Mouse (Mus musculus) kidney, adult 2 months (tissue): ENCODE data around the gene Mecr. TPM values are rescaled to one million over a fixed set of nuclear protein-coding genes. Genes with fewer than 3 reads are reported as not detected.
A peak's percentile ranks its signal among the peaks of the same experiment; 100 is the strongest.

ENCODE experiments used
- DNase-seq: peaks from one replicate; pipeline ENCODE4 v3.0.0; 2021
- H3K27ac ChIP-seq: fragments of 200-500 bp; 2 replicates; pipeline ENCODE4 v1.5.1; 2012; ENCODE audit warnings: low read depth, low read length, control low read depth, inconsistent platforms; ENCODE audit not compliant: insufficient read depth
- H3K27me3 ChIP-seq: fragments of 200-500 bp; replicated peaks from 2 replicates; pipeline ENCODE4 v1.6.1; 2012; ENCODE audit warnings: mild to moderate bottlenecking, moderate library complexity, low read length, inconsistent platforms; ENCODE audit not compliant: control insufficient read depth, insufficient read depth
- H3K36me3 ChIP-seq: fragments of 200-500 bp; 2 replicates; pipeline ENCODE4 v1.6.1; 2012; ENCODE audit warnings: mild to moderate bottlenecking, moderate library complexity, low read length, inconsistent platforms; ENCODE audit not compliant: control insufficient read depth, insufficient read depth
- H3K4me1 ChIP-seq: fragments of 200-500 bp; 2 replicates; pipeline ENCODE4 v1.6.1; 2011; ENCODE audit warnings: low read length; ENCODE audit not compliant: control insufficient read depth, insufficient read depth
- H3K4me3 ChIP-seq: fragments of 200-500 bp; 2 replicates; pipeline ENCODE4 v1.5.1; 2011; ENCODE audit warnings: mild to moderate bottlenecking, low read depth, low read length, control low read depth; ENCODE audit not compliant: insufficient read depth
- CTCF ChIP-seq: fragments of 200-500 bp; conservative IDR thresholded peaks from 2 replicates; pipeline ENCODE4 v1.5.1; 2011; ENCODE audit warnings: low read depth, mild to moderate bottlenecking, control low read depth, low read length, moderate library complexity, mixed read lengths; ENCODE audit not compliant: insufficient read depth, insufficient read length
- POLR2A ChIP-seq: fragments of 200-500 bp; IDR thresholded peaks from one replicate; pipeline ENCODE4 v1.6.1; 2011; ENCODE audit warnings: low read depth, low read length, control low read depth
- WGBS: fragments of 180-500 bp; shearing (Covaris S2); methylation state at CpG from one replicate; pipeline ENCODE4 v1.1.7; 2018; 5-methylcytosine and 5-hydroxymethylcytosine counted together
- polyA plus RNA-seq: library from polyadenylated mRNA; depleted of rRNA; stranded (reverse); fragments of >200 nt; gene quantifications from 2 replicates; pipeline ENCODE4 v1.2.3, GENCODE M21; 2012

Gene Mecr
- polyA plus RNA-seq, 1 experiment: 64.5 TPM

DNA sequence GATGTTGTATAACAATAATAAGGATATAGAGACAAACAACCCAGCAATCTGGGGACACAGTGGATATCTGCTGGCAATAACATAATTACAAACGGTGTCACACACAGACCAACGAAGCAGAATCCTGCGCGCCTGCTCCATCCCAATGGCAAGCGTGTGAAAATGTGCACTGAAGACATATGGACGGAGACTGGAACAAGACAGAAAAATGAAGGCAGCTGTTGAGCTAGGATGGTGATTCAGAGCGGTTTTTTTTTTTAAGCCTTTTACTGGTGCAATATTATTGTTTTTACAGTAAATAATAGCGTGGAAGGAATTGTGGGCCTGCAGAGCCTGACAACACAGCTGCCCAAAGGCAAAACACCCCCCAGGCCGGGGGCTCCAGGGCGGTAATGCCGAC, 30.8 kb upstream of the Mecr start:
- Histone ChIP-seq H3K4me3 (no peak overlapping the region), H3K27me3 (no peaks in the 10 kb centered on the region), H3K36me3 (no peaks in the 10 kb centered on the region), H3K4me1 (no peaks in the 10 kb centered on the region), H3K27ac (no peak overlapping the region)
- WGBS: 68% methylated on average over 11 of the region's 11 CpGs
- TF ChIP-seq POLR2A (no peak), CTCF (no peak)
- DNase-seq: no peak

DNA sequence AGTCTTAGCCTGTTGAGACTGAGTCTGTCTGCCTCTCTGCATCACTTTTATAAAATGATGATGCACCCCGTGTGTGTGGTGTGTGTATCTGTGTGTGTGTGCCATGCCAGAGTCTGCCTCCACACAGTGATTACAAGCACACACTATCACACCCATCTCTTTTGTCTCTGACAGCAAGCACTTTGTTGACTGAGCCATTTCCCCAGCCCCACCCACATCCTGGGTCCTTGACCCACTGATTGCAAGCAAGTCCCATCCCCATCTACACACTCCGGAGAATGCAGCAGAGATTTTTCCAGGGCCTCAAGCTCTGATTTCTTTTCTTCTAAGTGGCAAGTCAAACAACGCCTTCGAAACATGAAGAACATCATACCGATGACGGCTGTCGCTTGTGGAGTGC, 29.5 kb upstream of the Mecr start:
- Histone ChIP-seq H3K4me1 (no peaks in the 10 kb centered on the region), H3K27ac (no peak overlapping the region), H3K27me3 (no peaks in the 10 kb centered on the region), H3K4me3 (no peak overlapping the region), H3K36me3 (no peaks in the 10 kb centered on the region)
- 82% methylated on average over 7 of the region's 7 CpGs for WGBS
- DNase-seq: peak; percentile 36
- TF ChIP-seq CTCF (no peak), POLR2A (no peak)

GRCm38 (mm10) chr4:131814869-131815268, 28.4 kb upstream of the Mecr start:
- no peak for TF ChIP-seq POLR2A
- TF ChIP-seq CTCF: no peak
- H3K36me3 ChIP-seq: no peaks in the 10 kb centered on the region
- no peak overlapping the region for H3K4me3 ChIP-seq
- 62% methylated on average over 10 of the region's 10 CpGs for WGBS
- DNase-seq: peak; percentile 34
- H3K27ac ChIP-seq: no peak overlapping the region
- no peaks in the 10 kb centered on the region for H3K4me1 ChIP-seq
- H3K27me3 ChIP-seq: no peaks in the 10 kb centered on the region

GRCm38 (mm10) chr4:131815774-131816173, 27.5 kb upstream of the Mecr start:
- TF ChIP-seq POLR2A: no peak
- TF ChIP-seq CTCF: no peak

GRCm38 (mm10) chr4:131818926-131819325, 24.3 kb upstream of the Mecr start:
- no peaks in the 10 kb centered on the region for H3K4me1 ChIP-seq
- H3K36me3 ChIP-seq: no peaks in the 10 kb centered on the region
- TF ChIP-seq POLR2A (no peak), CTCF (no peak)
- no peak for DNase-seq
- H3K4me3 ChIP-seq: no peak overlapping the region
- WGBS: 78% methylated on average over 23 of the region's 23 CpGs
- no peak overlapping the region for H3K27ac ChIP-seq
- H3K27me3 ChIP-seq: no peaks in the 10 kb centered on the region

More at GRCm38 (mm10) chr4:131815774-131816173, 27.5 kb upstream of the Mecr start:
- Histone ChIP-seq H3K4me1 (no peaks in the 10 kb centered on the region), H3K27ac (no peak overlapping the region), H3K4me3 (no peak overlapping the region), H3K36me3 (no peaks in the 10 kb centered on the region), H3K27me3 (no peaks in the 10 kb centered on the region)
- 62% methylated on average over 10 of the region's 10 CpGs for WGBS
- no peak for DNase-seq

DNA sequence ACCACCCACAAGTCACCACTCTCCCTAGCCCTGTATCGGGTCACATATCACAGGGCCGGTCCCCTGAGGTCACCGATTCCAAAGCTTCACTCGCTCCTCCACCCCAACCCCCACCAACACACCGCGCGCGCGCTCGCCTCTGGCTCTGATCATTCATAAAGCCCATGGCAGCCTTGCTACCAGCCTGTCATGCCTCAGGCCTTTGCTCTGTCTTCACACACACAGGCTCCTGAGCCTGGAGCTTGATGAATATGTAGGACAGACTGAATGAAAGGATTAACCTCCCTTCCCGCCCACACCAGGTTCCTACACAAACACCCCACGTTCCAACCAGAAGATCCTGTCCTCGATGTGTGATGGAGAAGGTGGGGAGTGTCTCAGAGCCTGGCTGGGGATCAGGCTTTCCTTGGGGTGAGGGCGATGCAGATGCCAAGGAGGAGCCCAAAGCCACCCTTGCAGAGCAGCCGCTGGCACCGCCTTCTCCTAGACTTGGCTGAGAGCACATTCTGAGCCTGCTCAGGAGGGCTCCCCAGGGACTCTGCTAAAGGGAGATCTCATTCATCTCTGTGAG, 22.0 kb upstream of the Mecr start:
- H3K4me3 ChIP-seq: no peak overlapping the region
- 54% methylated on average over 16 of the region's 16 CpGs for WGBS
- no peak overlapping the region for H3K27ac ChIP-seq
- H3K4me1 ChIP-seq: no peaks in the 10 kb centered on the region
- no peaks in the 10 kb centered on the region for H3K27me3 ChIP-seq
- DNase-seq: no peak
- no peak for TF ChIP-seq POLR2A
- TF ChIP-seq CTCF: no peak
- H3K36me3 ChIP-seq: no peaks in the 10 kb centered on the region

DNA sequence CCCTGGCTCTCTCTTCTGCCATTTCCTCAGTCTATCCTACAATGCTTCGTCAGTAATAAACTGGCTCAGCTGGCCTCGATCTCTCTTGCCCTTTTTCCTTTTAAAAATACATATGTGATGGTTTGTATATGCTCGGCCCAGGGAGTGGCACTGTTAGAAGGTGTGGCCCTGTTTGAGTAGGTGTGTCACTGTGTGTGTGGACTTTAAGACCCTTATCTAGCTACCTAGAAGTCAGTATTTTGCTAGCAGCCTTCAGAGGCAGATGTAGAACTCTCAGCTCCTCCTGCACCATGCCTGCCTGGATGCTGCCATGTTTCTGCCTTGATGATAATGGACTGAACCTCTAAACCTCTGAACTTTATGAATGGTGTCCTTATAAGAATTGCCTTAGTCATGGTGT, 20.7 kb upstream of the Mecr start:
- Histone ChIP-seq H3K27ac (no peak overlapping the region), H3K4me1 (no peaks in the 10 kb centered on the region; the same call in 1 of the 2 replicates), H3K27me3 (no peaks in the 10 kb centered on the region), H3K4me3 (no peak overlapping the region), H3K36me3 (no peaks in the 10 kb centered on the region)
- TF ChIP-seq CTCF: no peak
- TF ChIP-seq POLR2A: no peak
- no peak for DNase-seq
- 87% methylated on average over 3 of the region's 3 CpGs for WGBS
